Mouse (Mus musculus) kidney, adult 2 months (tissue): ENCODE measurements around the gene Fam180a. TPM values are rescaled to one million over a fixed set of nuclear protein-coding genes. Genes with fewer than 3 reads are reported as not detected.

Experiments
- DNase-seq: peaks from one replicate; pipeline ENCODE4 v3.0.0; 2021
- H3K27ac ChIP-seq: fragments of 200-500 bp; 2 replicates; pipeline ENCODE4 v1.5.1; 2012; ENCODE audit warnings: low read depth, low read length, control low read depth, inconsistent platforms; ENCODE audit not compliant: insufficient read depth
- H3K27me3 ChIP-seq: fragments of 200-500 bp; replicated peaks from 2 replicates; pipeline ENCODE4 v1.6.1; 2012; ENCODE audit warnings: mild to moderate bottlenecking, moderate library complexity, low read length, inconsistent platforms; ENCODE audit not compliant: control insufficient read depth, insufficient read depth
- H3K36me3 ChIP-seq: fragments of 200-500 bp; 2 replicates; pipeline ENCODE4 v1.6.1; 2012; ENCODE audit warnings: mild to moderate bottlenecking, moderate library complexity, low read length, inconsistent platforms; ENCODE audit not compliant: control insufficient read depth, insufficient read depth
- H3K4me1 ChIP-seq: fragments of 200-500 bp; 2 replicates; pipeline ENCODE4 v1.6.1; 2011; ENCODE audit warnings: low read length; ENCODE audit not compliant: control insufficient read depth, insufficient read depth
- H3K4me3 ChIP-seq: fragments of 200-500 bp; 2 replicates; pipeline ENCODE4 v1.5.1; 2011; ENCODE audit warnings: mild to moderate bottlenecking, low read depth, low read length, control low read depth; ENCODE audit not compliant: insufficient read depth
- CTCF ChIP-seq: fragments of 200-500 bp; conservative IDR thresholded peaks from 2 replicates; pipeline ENCODE4 v1.5.1; 2011; ENCODE audit warnings: low read depth, mild to moderate bottlenecking, control low read depth, low read length, moderate library complexity, mixed read lengths; ENCODE audit not compliant: insufficient read depth, insufficient read length
- POLR2A ChIP-seq: fragments of 200-500 bp; IDR thresholded peaks from one replicate; pipeline ENCODE4 v1.6.1; 2011; ENCODE audit warnings: low read depth, low read length, control low read depth
- WGBS: fragments of 180-500 bp; shearing (Covaris S2); methylation state at CpG from one replicate; pipeline ENCODE4 v1.1.7; 2018; 5-methylcytosine and 5-hydroxymethylcytosine counted together
- polyA plus RNA-seq: library from polyadenylated mRNA; depleted of rRNA; stranded (reverse); fragments of >200 nt; gene quantifications from 2 replicates; pipeline ENCODE4 v1.2.3, GENCODE M21; 2012

Fam180a gene
- polyA plus RNA-seq, 1 experiment: 0.39 TPM

- no peak overlapping the region for H3K4me3 ChIP-seq
- DNase-seq: no peak
- no peak for TF ChIP-seq POLR2A
- TF ChIP-seq CTCF: no peak
- WGBS: 73% methylated on average over 6 of the region's 6 CpGs
- no peak overlapping the region for H3K27ac ChIP-seq
- no peaks in the 10 kb centered on the region for H3K36me3 ChIP-seq
- no peaks in the 10 kb centered on the region for H3K27me3 ChIP-seq
- H3K4me1 ChIP-seq: peaks cover 4% of the 10 kb centered on the region; the same call in 1 of the 2 replicates
Measured at GRCm38 (mm10) chr6:35319850-35320249, 6.1 kb downstream of the Fam180a start.

DNA sequence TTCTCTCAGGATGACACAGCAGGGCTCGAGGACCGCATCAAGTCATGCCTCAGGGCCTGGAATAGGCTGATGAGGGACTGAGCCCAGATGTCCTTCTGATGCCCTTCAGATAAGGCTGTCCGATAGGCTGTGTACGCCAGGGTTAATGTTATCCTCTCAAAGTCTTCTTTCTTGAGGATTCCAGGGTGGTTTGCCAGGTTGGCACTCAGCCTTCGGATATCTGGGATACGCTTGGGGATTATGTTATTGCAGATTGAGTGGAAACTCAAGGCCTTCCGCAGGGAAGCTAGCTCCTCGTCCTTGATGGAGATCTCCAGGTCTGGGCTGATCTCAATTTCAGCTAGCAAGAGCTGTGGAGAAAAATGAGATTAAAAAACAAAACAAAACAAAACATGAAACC, 12.4 kb downstream of the Fam180a start:
- Histone ChIP-seq H3K4me3 (no peak overlapping the region), H3K36me3 (no peaks in the 10 kb centered on the region), H3K27ac (no peak overlapping the region), H3K4me1 (peaks cover 4% of the 10 kb centered on the region; the same call in 1 of the 2 replicates), H3K27me3 (no peaks in the 10 kb centered on the region)
- no peak for TF ChIP-seq CTCF
- TF ChIP-seq POLR2A: no peak
- no peak for DNase-seq
- WGBS: 93% methylated on average over 8 of the region's 8 CpGs

DNA sequence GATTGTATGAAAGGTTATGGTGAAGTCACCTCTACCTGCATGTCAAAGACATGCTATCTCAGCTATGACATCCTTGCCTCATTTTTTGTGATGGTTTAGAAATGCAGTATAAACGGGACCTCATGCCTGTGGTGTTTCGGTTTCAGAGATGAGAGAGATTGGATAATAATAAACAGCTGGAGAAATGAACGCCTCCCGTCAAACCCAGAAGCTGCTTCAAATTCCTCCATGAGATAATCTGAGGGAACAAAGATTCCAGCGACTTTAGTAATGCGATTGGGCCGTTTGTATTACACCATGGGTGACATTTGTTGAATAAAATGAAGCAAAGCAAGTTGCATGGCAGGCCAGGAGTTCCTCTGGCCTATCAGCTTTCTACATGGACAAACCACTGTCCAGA, 16.5 kb downstream of the Fam180a start:
- no peak overlapping the region for H3K4me3 ChIP-seq
- 73% methylated on average over 7 of the region's 7 CpGs for WGBS
- TF ChIP-seq CTCF (no peak), POLR2A (no peak)
- no peaks in the 10 kb centered on the region for H3K4me1 ChIP-seq
- no peak overlapping the region for H3K27ac ChIP-seq
- DNase-seq: no peak
- H3K27me3 ChIP-seq: no peaks in the 10 kb centered on the region
- no peaks in the 10 kb centered on the region for H3K36me3 ChIP-seq

DNA sequence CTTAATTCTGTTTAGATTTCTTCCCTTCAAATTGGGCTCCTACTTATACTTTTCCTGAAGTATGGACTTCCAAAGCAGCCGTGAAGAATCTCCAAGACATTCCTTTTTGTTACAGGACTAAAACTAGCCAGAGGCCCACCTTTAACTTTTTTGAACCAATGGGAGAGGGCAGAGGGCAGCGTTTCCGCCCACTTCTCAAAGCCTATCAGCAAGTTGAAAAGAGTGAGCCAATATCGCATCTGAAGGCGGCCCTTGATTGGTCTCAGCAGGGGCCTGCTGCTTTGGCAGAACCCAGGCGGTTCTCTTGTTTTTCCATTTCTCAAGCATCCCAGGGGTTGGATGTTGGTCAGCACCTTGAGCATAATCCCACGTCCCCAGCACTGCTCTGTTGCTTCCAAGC, 17.9 kb downstream of the Fam180a start, which contains the start of gene Slc13a4:
Slc13a4 (minus strand) TSS at position 95 of the 400 bp plus-strand sequence.
- DNase-seq: no peak
- no peak for TF ChIP-seq CTCF
- Histone ChIP-seq H3K4me1 (peaks cover 1% of the 10 kb centered on the region; the same call in 1 of the 2 replicates), H3K36me3 (no peaks in the 10 kb centered on the region), H3K27ac (no peak within 1 kb of the TSS), H3K4me3 (no peak within 1 kb of the TSS), H3K27me3 (no peaks in the 10 kb centered on the region)
- 69% methylated on average over 7 of the region's 7 CpGs for WGBS

DNA sequence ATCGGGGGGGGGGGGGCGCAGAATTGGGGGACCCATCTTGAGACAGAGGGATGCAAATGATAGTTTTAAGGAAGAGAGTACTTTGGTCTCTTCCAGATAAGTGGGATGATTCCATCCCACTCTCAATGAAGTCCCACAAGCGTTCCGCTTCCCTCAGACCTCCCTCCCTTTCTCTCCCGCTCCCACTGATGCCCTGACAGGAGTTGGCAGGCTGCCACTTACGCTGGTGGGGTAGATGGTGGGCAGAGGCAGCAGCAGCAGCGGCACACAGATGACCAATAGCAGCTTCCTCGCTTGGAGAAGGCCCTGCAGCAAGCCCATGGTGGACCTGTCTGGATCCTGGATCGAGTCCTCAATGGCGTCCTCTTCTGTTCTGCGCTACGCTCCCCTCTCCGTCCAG, 18.8 kb downstream of the Fam180a start:
- Histone ChIP-seq H3K4me1 (peaks cover 6% of the 10 kb centered on the region; the same call in 1 of the 2 replicates), H3K27me3 (no peaks in the 10 kb centered on the region), H3K4me3 (no peak overlapping the region), H3K27ac (no peak overlapping the region), H3K36me3 (no peaks in the 10 kb centered on the region)
- TF ChIP-seq CTCF (no peak), POLR2A (no peak)
- no peak for DNase-seq
- 80% methylated on average over 13 of the region's 13 CpGs for WGBS

- H3K4me3 ChIP-seq: no peak overlapping the region
- H3K27me3 ChIP-seq: no peaks in the 10 kb centered on the region
- H3K36me3 ChIP-seq: no peaks in the 10 kb centered on the region
- WGBS: 50% methylated on average over 11 of the region's 11 CpGs
- DNase-seq: peak; percentile 97
- H3K27ac ChIP-seq: peak overlapping the region; percentile 57
- TF ChIP-seq POLR2A: no peak
- no peak for TF ChIP-seq CTCF
- H3K4me1 ChIP-seq: peaks cover 8% of the 10 kb centered on the region; the same call in 1 of the 2 replicates
Measured at GRCm38 (mm10) chr6:35303355-35303900, 22.5 kb downstream of the Fam180a start.

- no peak for DNase-seq
- Histone ChIP-seq H3K4me1 (peaks cover 10% of the 10 kb centered on the region; the same call in 1 of the 2 replicates), H3K36me3 (no peaks in the 10 kb centered on the region), H3K27me3 (no peaks in the 10 kb centered on the region), H3K4me3 (no peak overlapping the region), H3K27ac (peak overlapping the region; percentile 77)
- no peak for TF ChIP-seq CTCF
- TF ChIP-seq POLR2A: no peak
- 82% methylated on average over 7 of the region's 7 CpGs for WGBS
Measured at GRCm38 (mm10) chr6:35302581-35302980, 23.4 kb downstream of the Fam180a start.
